Mouse (Mus musculus) kidney, adult 2 months (tissue): ENCODE results near the gene Gpat3.

ENCODE experiments used
- CTCF ChIP-seq: fragments of 200-500 bp; conservative IDR thresholded peaks from 2 replicates; pipeline ENCODE4 v1.5.1; 2011; ENCODE audit warnings: low read depth, mild to moderate bottlenecking, control low read depth, low read length, moderate library complexity, mixed read lengths; ENCODE audit not compliant: insufficient read depth, insufficient read length
- POLR2A ChIP-seq: fragments of 200-500 bp; IDR thresholded peaks from one replicate; pipeline ENCODE4 v1.6.1; 2011; ENCODE audit warnings: low read depth, low read length, control low read depth

GRCm38 (mm10) chr5:100909691-100910090 is 64.2 kb downstream of the Gpat3 start:
- TF ChIP-seq CTCF (no peak), POLR2A (no peak)
